Mouse (Mus musculus) brain, adult 2 months (tissue): ENCODE measurements at regions not wholly inside any gene's neighbourhood (a gene's known extent, or its start where the extent isn't known, plus 50 kb on each side); places are given as distances from the start of the nearest gene placed in this dataset.
"Not testable (repeated sequence)": the region's sequence is repeated elsewhere in the genome, so short reads cannot be mapped to it uniquely, and the experiment has no call there.

Experiments
- DNase-seq: peaks from one replicate; pipeline ENCODE4 v3.0.0; 2011; ENCODE audit warnings: low read depth, low spot score

GRCm38 (mm10) chr1:98665584-98665983 is 244.7 kb downstream of the Slco6d1 start:
- no peak for DNase-seq

GRCm38 (mm10) chr1:98667426-98667825 is 246.5 kb downstream of the Slco6d1 start:
- DNase-seq = not testable (repeated sequence)

- DNase-seq = peak; percentile 56
Measured at GRCm38 (mm10) chr1:98667887-98668286, 247.0 kb downstream of the Slco6d1 start.

GRCm38 (mm10) chr1:98668595-98668994 is 247.7 kb downstream of the Slco6d1 start:
- no peak for DNase-seq

- DNase-seq = peak; percentile 16
Measured at GRCm38 (mm10) chr1:98678686-98679085, 257.8 kb downstream of the Slco6d1 start.

- no peak for DNase-seq
Measured at GRCm38 (mm10) chr1:98713809-98714208, 292.9 kb downstream of the Slco6d1 start.

- DNase-seq = no peak
Measured at GRCm38 (mm10) chr1:98714307-98714706, 293.4 kb downstream of the Slco6d1 start.

GRCm38 (mm10) chr1:98720595-98720994 is 299.7 kb downstream of the Slco6d1 start:
- DNase-seq = no peak

GRCm38 (mm10) chr1:98727354-98728015 is 306.6 kb downstream of the Slco6d1 start:
- DNase-seq = no peak

GRCm38 (mm10) chr1:98748886-98749285 is 328.0 kb downstream of the Slco6d1 start:
- DNase-seq = peak; percentile 82

GRCm38 (mm10) chr1:98788528-98788927 is 367.6 kb downstream of the Slco6d1 start:
- DNase-seq = no peak

- DNase-seq = no peak
Measured at GRCm38 (mm10) chr1:98793320-98793719, 372.4 kb downstream of the Slco6d1 start.

- DNase-seq = no peak
Measured at GRCm38 (mm10) chr1:98812543-98812942, 391.6 kb downstream of the Slco6d1 start.

- DNase-seq = no peak
Measured at GRCm38 (mm10) chr1:98813990-98814389, 393.1 kb downstream of the Slco6d1 start.

- no peak for DNase-seq
Measured at GRCm38 (mm10) chr1:98818076-98818475, 397.2 kb downstream of the Slco6d1 start.

GRCm38 (mm10) chr1:98860236-98860635 is 439.3 kb downstream of the Slco6d1 start:
- DNase-seq = no peak

GRCm38 (mm10) chr1:98906260-98906659 is 485.3 kb downstream of the Slco6d1 start:
- DNase-seq = no peak

GRCm38 (mm10) chr1:98923043-98923442 is 502.1 kb downstream of the Slco6d1 start:
- DNase-seq = no peak

- peak; percentile 88 for DNase-seq
Measured at GRCm38 (mm10) chr1:98924933-98925332, 504.0 kb downstream of the Slco6d1 start.

GRCm38 (mm10) chr1:98930926-98931325 is 510.0 kb downstream of the Slco6d1 start:
- no peak for DNase-seq

- DNase-seq = no peak
Measured at GRCm38 (mm10) chr1:98932239-98932638, 511.3 kb downstream of the Slco6d1 start.

GRCm38 (mm10) chr1:98977686-98978085 is 556.8 kb downstream of the Slco6d1 start:
- DNase-seq = no peak
